Mouse (Mus musculus) ES-Bruce4 (cell line): ENCODE results near the gene Rraga. TPM values are rescaled to one million over a fixed set of nuclear protein-coding genes. Genes with fewer than 3 reads are reported as not detected.

ENCODE experiments used
- H3K27ac ChIP-seq: 2 replicates; pipeline ENCODE4 v1.5.1; 2012; ENCODE audit warnings: low read length, inconsistent platforms; ENCODE audit not compliant: insufficient read depth
- H3K27me3 ChIP-seq: 2 replicates; pipeline ENCODE4 v1.6.1; 2012; ENCODE audit warnings: mild to moderate bottlenecking, low read length, inconsistent platforms; ENCODE audit not compliant: control insufficient read depth, poor library complexity, insufficient read depth, severe bottlenecking
- H3K36me3 ChIP-seq: 2 replicates; pipeline ENCODE4 v1.6.1; 2012; ENCODE audit warnings: inconsistent platforms, mild to moderate bottlenecking, low read length, moderate library complexity; ENCODE audit not compliant: control insufficient read depth, poor library complexity, insufficient read depth, severe bottlenecking
- H3K4me1 ChIP-seq: one replicate; pipeline ENCODE4 v1.8.1; 2011; ENCODE audit warnings: low read length; ENCODE audit not compliant: control insufficient read depth, insufficient read depth
- H3K4me3 ChIP-seq: 2 replicates; pipeline ENCODE4 v1.5.1; 2011; ENCODE audit warnings: low read depth, mild to moderate bottlenecking, low read length
- H3K9ac ChIP-seq: 2 replicates; pipeline ENCODE4 v1.6.1; 2012; ENCODE audit warnings: low read depth, mild to moderate bottlenecking, inconsistent platforms; ENCODE audit not compliant: poor library complexity, severe bottlenecking
- H3K9me3 ChIP-seq: replicated peaks from 2 replicates; pipeline ENCODE4 v1.6.1; 2012; ENCODE audit warnings: mild to moderate bottlenecking, low read length, inconsistent platforms; ENCODE audit not compliant: control insufficient read depth, poor library complexity, insufficient read depth, severe bottlenecking
- CTCF ChIP-seq: IDR thresholded peaks from one replicate; pipeline ENCODE4 v1.8.1; 2011; ENCODE audit warnings: low read depth, low read length
- EP300 ChIP-seq: IDR thresholded peaks from 2 replicates; pipeline ENCODE4 v1.6.1; 2011; ENCODE audit warnings: low read depth, low read length; ENCODE audit not compliant: insufficient read depth
- POLR2A ChIP-seq: IDR thresholded peaks from one replicate; pipeline ENCODE4 v1.8.1; 2011; ENCODE audit warnings: low read length; ENCODE audit not compliant: insufficient read depth
- polyA plus RNA-seq: library from polyadenylated mRNA; stranded (reverse); fragments of >200 nt; gene quantifications from 2 replicates; pipeline ENCODE4 v1.2.4, GENCODE M21; 2011; ENCODE audit warnings: low read depth; ENCODE audit not compliant: missing spikeins, insufficient read depth, insufficient read length

The Rraga gene
- polyA plus RNA-seq, 1 experiment: 112 TPM

DNA sequence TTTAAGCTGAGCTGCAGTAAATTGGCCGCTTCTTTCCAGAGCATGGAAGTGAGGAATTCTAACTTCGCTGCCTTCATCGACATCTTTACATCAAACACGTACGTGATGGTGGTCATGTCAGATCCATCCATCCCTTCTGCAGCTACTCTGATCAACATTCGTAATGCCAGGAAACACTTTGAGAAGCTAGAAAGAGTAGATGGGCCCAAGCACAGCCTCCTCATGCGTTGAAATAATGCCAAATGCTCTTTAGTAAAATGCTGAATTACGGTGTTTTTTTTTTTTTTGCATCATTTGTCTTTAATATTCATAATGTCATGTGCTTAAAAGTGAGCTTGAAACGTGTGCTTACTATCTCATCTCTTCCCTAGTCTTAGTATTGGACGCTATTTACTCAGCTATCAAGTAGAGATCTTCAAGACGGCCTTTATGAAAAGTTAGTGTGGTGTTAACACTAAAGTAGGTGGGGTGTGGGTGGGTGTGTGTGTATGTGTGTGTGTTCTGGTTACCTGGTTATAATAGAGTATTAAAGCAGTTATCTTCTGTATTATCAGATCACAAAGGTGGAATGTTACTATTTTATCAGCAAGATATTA is 1.3 kb downstream of the Rraga start:
- no peaks in the 10 kb centered on the region for H3K9me3 ChIP-seq
- no peaks in the 10 kb centered on the region for H3K4me1 ChIP-seq
- H3K9ac ChIP-seq: peak overlapping the region; percentile 81
- peak overlapping the region; percentile 90 for H3K4me3 ChIP-seq
- no peak overlapping the region for H3K27ac ChIP-seq
- H3K27me3 ChIP-seq: no peaks in the 10 kb centered on the region
- peaks cover 12% of the 10 kb centered on the region for H3K36me3 ChIP-seq
- TF ChIP-seq CTCF: no peak
- no peak for TF ChIP-seq POLR2A
- no peak for TF ChIP-seq EP300

DNA sequence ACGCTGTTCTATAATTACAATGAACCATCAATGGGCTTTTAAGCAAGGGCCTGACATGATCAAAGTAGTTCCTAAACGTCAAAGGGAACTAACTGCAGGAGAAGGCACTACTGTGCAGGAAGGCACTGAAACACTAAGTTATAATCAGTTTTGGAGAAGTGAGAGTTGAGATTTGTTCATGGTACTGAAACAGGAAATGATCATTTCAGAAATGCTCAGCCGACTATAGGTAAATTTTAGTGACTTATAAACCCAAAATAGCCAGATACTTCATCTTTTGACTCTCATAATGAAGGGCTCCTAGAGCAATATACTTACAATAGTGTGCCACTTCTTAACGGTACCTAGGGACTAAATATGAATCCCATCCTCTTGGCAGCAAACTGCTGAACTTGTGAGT is 4.6 kb downstream of the Rraga start:
- no peak overlapping the region for H3K4me3 ChIP-seq
- H3K9me3 ChIP-seq: no peaks in the 10 kb centered on the region
- no peaks in the 10 kb centered on the region for H3K4me1 ChIP-seq
- no peak for TF ChIP-seq POLR2A
- TF ChIP-seq EP300: no peak
- TF ChIP-seq CTCF: no peak
- no peak overlapping the region for H3K9ac ChIP-seq
- H3K27me3 ChIP-seq: no peaks in the 10 kb centered on the region
- H3K36me3 ChIP-seq: peaks cover 40% of the 10 kb centered on the region
- no peak overlapping the region for H3K27ac ChIP-seq

DNA sequence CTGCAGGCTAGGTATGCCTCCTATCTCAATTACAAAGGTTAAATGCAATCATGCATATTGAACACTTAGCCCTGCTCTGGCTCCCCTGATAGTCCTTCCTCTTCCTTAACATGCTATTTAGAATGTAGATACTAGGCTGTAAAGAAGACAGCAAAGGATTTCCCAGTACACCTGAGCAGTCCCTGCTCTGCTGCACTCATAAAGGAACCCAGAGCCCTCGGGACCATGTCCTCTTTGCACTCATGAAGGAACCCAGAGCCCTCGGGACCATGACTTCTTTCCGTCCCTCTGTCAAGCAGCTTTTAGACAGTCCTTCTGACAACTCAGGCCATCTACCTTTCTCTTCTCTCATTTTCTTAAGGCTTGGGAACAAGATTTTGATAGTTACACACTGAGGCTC is 5.1 kb downstream of the Rraga start:
- TF ChIP-seq CTCF: no peak
- TF ChIP-seq POLR2A: no peak
- TF ChIP-seq EP300: no peak
- Histone ChIP-seq H3K36me3 (peaks cover 45% of the 10 kb centered on the region), H3K4me1 (no peaks in the 10 kb centered on the region), H3K27ac (no peak overlapping the region), H3K9me3 (no peaks in the 10 kb centered on the region), H3K4me3 (no peak overlapping the region), H3K9ac (no peak overlapping the region), H3K27me3 (no peaks in the 10 kb centered on the region)

GRCm38 (mm10) chr4:86588236-86588635 is 12.8 kb downstream of the Rraga start:
- Histone ChIP-seq H3K9me3 (no peaks in the 10 kb centered on the region), H3K27ac (no peak overlapping the region), H3K4me3 (no peak overlapping the region), H3K36me3 (peaks cover 51% of the 10 kb centered on the region), H3K4me1 (no peaks in the 10 kb centered on the region), H3K27me3 (no peaks in the 10 kb centered on the region), H3K9ac (no peak overlapping the region)
- no peak for TF ChIP-seq CTCF
- no peak for TF ChIP-seq POLR2A
- TF ChIP-seq EP300: no peak

GRCm38 (mm10) chr4:86591304-86591703 is 15.8 kb downstream of the Rraga start:
- no peak for TF ChIP-seq POLR2A
- no peak for TF ChIP-seq CTCF
- TF ChIP-seq EP300: no peak
- Histone ChIP-seq H3K9me3 (no peaks in the 10 kb centered on the region), H3K9ac (no peak overlapping the region), H3K27me3 (no peaks in the 10 kb centered on the region), H3K4me1 (no peaks in the 10 kb centered on the region), H3K36me3 (peaks cover 37% of the 10 kb centered on the region), H3K27ac (no peak overlapping the region), H3K4me3 (no peak overlapping the region)

- no peaks in the 10 kb centered on the region for H3K27me3 ChIP-seq
- TF ChIP-seq POLR2A: peak; percentile 78
- TF ChIP-seq EP300: 0 out of 2 replicates have a peak, but pooled peaks have one; percentile 12
- TF ChIP-seq CTCF: no peak
- peak within 1 kb of the TSS; percentile 96 for H3K4me3 ChIP-seq
- H3K9ac ChIP-seq: peak within 1 kb of the TSS; percentile 77
- peaks cover 13% of the 10 kb centered on the region for H3K36me3 ChIP-seq
- no peaks in the 10 kb centered on the region for H3K9me3 ChIP-seq
- H3K4me1 ChIP-seq: no peaks in the 10 kb centered on the region
- H3K27ac ChIP-seq: no peak within 1 kb of the TSS
Observed at GRCm38 (mm10) chr4:86611524-86612288, 36.2 kb downstream of the Rraga start, which contains the start of gene Haus6. Gene Haus6, minus strand, starts transcription at chr4:86612055.
